ENCODE assay signal across 36 mouse cellular contexts in genomic region chrX:170677266-170677665, GRCm38 (mm10). TPM values are rescaled to one million over a fixed set of nuclear protein-coding genes. Genes with fewer than 3 reads are reported as not detected.
"Had no signal": no experiment of that assay in that cellular context is flagged by ENCODE, and none has a peak within 500 bp of the region (broad histone marks: within the 10 kb centered on the region; RNA-seq: fewer than 3 reads in every experiment).

No protein-coding gene starts in this region.

- H3K27ac ChIP-seq: gastrocnemius, adult 2 months; heart, adult 2 months; heart, embryonic 13.5 days; heart, embryonic 15.5 days; hindbrain, embryonic 10.5 days; hindbrain, embryonic 12.5 days; hindbrain, embryonic 14.5 days; intestine, embryonic 15.5 days; layer of hippocampus, adult 2 months; left cerebral cortex, adult 2 months; limb, embryonic 13.5 days; limb, embryonic 15.5 days had no signal

- H3K9ac ChIP-seq: heart, embryonic 13.5 days; heart, embryonic 15.5 days; hindbrain, embryonic 12.5 days; hindbrain, embryonic 14.5 days; intestine, embryonic 15.5 days; limb, embryonic 13.5 days; limb, embryonic 15.5 days had no signal

- H3K27me3 ChIP-seq: heart, embryonic 13.5 days; heart, embryonic 15.5 days; hindbrain, embryonic 12.5 days; intestine, embryonic 15.5 days; limb, embryonic 13.5 days; limb, embryonic 15.5 days had no signal

- H3K4me1 ChIP-seq: heart, embryonic 13.5 days; heart, embryonic 15.5 days; hindbrain, embryonic 10.5 days; hindbrain, embryonic 12.5 days; intestine, embryonic 15.5 days; limb, embryonic 13.5 days; limb, embryonic 15.5 days had no signal

- ATAC-seq: forebrain, embryonic 16.5 days; hindbrain, embryonic 16.5 days; inflammation-experienced regulatory T-cells, adult 6 months had no signal

- DNase-seq: gastrocnemius, postnatal 10 days; gastrocnemius, postnatal 25 days; heart, postnatal 14 days; heart, postnatal 4 days; kidney, adult 18-20 months; kidney, adult 8-10 months; kidney, postnatal 10 days; kidney, postnatal 25 days; left cerebral cortex, postnatal 4 days had no signal

- H3K4me3 ChIP-seq: gastrocnemius, adult 2 months; heart, adult 2 months; heart, embryonic 13.5 days; heart, embryonic 15.5 days; hindbrain, embryonic 12.5 days; intestine, embryonic 15.5 days; layer of hippocampus, adult 2 months; left cerebral cortex, adult 2 months; limb, embryonic 13.5 days; limb, embryonic 15.5 days had no signal

RNA-seq across cellular contexts. Expression of gene Asmt, which starts 4.8 kb away (rescaled TPM):
- total RNA-seq: gastrocnemius, adult 2 months; gastrocnemius, postnatal 10 days; gastrocnemius, postnatal 25 days; gastrocnemius, postnatal 4 days; granulocyte monocyte progenitor cell, adult 5-6 weeks; heart, adult 2 months; heart, postnatal 14 days; heart, postnatal 4 days; layer of hippocampus, postnatal 10 days; layer of hippocampus, postnatal 25 days; left cerebral cortex, adult 2 months; left cerebral cortex, postnatal 10 days; left cerebral cortex, postnatal 25 days; left cerebral cortex, postnatal 4 days had no signal
- polyA plus RNA-seq: forebrain, embryonic 16.5 days; frontal cortex, adult 2 months; heart, adult 2 months; heart, embryonic 13.5 days; heart, embryonic 15.5 days; heart, postnatal 0 days; hindbrain, embryonic 10.5 days; hindbrain, embryonic 12.5 days; hindbrain, embryonic 14.5 days; hindbrain, embryonic 16.5 days; inflammation-experienced regulatory T-cells, adult 6 months; intestine, embryonic 15.5 days; intestine, postnatal 0 days; kidney, embryonic 14.5 days; kidney, embryonic 16.5 days; limb, embryonic 11.5 days; limb, embryonic 13.5 days; limb, embryonic 15.5 days had no signal
